Mouse (Mus musculus): Measurements from ENCODE around the gene Gm5089. TPM values are rescaled to one million over a fixed set of nuclear protein-coding genes. Genes with fewer than 3 reads are reported as not detected.

Gm5089 gene
- polyA plus RNA-seq, 1 experiment from 2014 or later = 0.75 TPM

Other genes starting within 250 kb of the Gm5089 start
- gene Zic5, start 14.6 kb upstream of the Gm5089 start, polyA plus RNA-seq (2014; fragmentation: Nextera tagmentation; extraction: Ambion mirVana) = 9.9 and 14.9 TPM in 2 replicates
- 10.3 and 10.8 TPM in 2 replicates for gene Zic2, start 24.3 kb upstream of the Gm5089 start, polyA plus RNA-seq (2014; fragmentation: Nextera tagmentation; extraction: Ambion mirVana)
- 0.38 and 0.72 TPM in 2 replicates for gene Gm10837, start 39.5 kb upstream of the Gm5089 start, polyA plus RNA-seq (2014; fragmentation: Nextera tagmentation; extraction: Ambion mirVana)
- 19.1 and 29.9 TPM in 2 replicates for gene Pcca, start 83.2 kb upstream of the Gm5089 start, polyA plus RNA-seq (2014; fragmentation: Nextera tagmentation; extraction: Ambion mirVana)

Data from midbrain, embryonic 14.5 days (tissue).